Comparison of ENCODE assay signal across 8 mouse cellular contexts in the genomic region with DNA sequence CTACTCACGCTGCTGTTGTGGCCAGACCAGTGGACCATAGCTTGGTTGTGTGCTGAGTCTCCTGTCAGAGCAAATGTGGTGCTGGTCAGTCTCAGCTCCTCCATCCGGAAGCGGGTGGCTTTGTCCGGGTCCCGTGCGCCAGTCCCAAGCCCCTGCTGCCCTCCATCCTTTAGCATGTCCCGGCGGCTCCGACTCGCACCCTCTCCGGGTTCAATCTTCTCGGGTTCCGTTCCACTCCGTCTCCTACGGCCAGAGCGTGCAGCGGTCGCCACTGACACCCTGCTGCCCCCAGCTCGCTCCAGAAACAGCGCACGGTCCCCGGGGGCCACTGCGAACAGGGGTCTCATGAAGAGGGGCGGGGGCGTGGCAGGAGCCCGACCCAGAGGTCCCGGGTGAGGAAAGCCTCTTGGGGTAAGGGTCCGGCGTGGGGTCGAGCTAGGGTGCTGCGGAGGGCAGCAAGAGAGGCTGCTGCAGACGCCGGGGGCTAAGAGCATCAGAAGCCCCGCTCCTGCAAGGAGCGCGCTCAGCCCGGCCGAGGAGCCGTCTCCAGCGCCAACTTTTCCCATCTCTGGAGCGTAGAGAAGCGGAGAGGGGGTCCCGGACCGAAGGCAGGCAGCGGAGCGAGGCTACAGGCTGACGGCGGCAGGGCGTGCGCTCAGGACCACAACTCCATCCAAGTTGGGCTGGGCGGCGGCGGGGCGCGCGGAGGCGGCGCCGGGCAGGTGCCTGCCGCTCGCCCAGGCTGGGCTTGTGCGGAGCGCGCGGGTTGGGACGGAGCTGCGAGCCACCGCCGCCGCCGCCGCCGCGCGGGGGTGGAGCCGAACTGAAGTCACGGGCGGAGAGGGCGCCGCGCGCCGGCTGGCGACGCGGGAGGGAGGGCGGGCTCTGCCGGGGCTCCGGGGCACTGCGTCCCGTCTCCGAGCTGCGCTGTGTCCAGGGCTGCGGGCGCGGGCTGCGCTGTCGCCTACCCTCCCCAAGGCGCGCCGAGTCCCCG. TPM values are rescaled to one million over a fixed set of nuclear protein-coding genes. Genes with fewer than 3 reads are reported as not detected.
A peak's percentile ranks its signal among the peaks of the same experiment; 100 is the strongest.
DNase-seq lines count a peak whose midpoint lies in the region; TF ChIP-seq lines count a peak whose summit lies in the region.

Sorcs1 (minus strand) TSS at position 744 of the 994 bp plus-strand sequence.

- TF ChIP-seq POLR2A in brain, embryonic 14.5 days (IDR thresholded peaks at IDR 0.05; ENCODE audit: borderline replicate concordance, extremely low read depth, insufficient read depth, insufficient read length, poor library complexity, severe bottlenecking), result peak; percentile 54; the same call in 1 of the 2 replicates

- no peak for TF ChIP-seq CTCF in brain, embryonic 14.5 days (IDR thresholded peaks at IDR 0.05; ENCODE audit: borderline replicate concordance, extremely low read depth, insufficient read depth, insufficient read length)
- peak; percentile 49 for TF ChIP-seq CTCF in layer of hippocampus, adult 2 months (conservative IDR thresholded peaks at IDR 0.05)

- H3K4me1 ChIP-seq in forebrain, embryonic 10.5 days, result peaks cover 19% of the 10 kb centered on the region

- intact Hi-C loops in heart, postnatal 36 days (cut with DNase I), result no loop called here

- peaks cover 46% of the 10 kb centered on the region for H3K27me3 ChIP-seq in forebrain, embryonic 10.5 days (ENCODE audit: poor library complexity, severe bottlenecking)

- under 1% methylated on average over 88 of the region's 102 CpGs for WGBS in forebrain, embryonic 10.5 days

- H3K27ac ChIP-seq in forebrain, embryonic 10.5 days, result peak within 1 kb of the TSS; percentile 86
- peak within 1 kb of the TSS; percentile 85 for H3K27ac ChIP-seq in layer of hippocampus, adult 2 months

- peak within 1 kb of the TSS; percentile 73 for H3K4me3 ChIP-seq in forebrain, embryonic 10.5 days
- peak within 1 kb of the TSS; percentile 69 for H3K4me3 ChIP-seq in layer of hippocampus, adult 2 months

- no peaks in the 10 kb centered on the region for H3K9me3 ChIP-seq in forebrain, embryonic 10.5 days

- DNase-seq in ES-CJ7 (ENCODE audit: low read depth, low spot score), result peak; percentile 52
- DNase-seq in brain, embryonic 14.5 days (ENCODE audit: low read depth), result peak; percentile 89
- peak; percentile 66 for DNase-seq in forebrain, embryonic 10.5 days (ENCODE audit: extremely low spot score, low spot score)
- peak; percentile 27 to 28 for DNase-seq in heart, postnatal 36 days
- peak; percentile 32 to 51 for DNase-seq in layer of hippocampus, adult 2 months (ENCODE audit: low spot score in 2 of 2)
- peak; percentile 26 to 46 for DNase-seq in lung, postnatal 4 days
- peak; percentile 75 for DNase-seq in right cerebral cortex, postnatal 25 days
- no peak for DNase-seq in spleen, adult 12 weeks (ENCODE audit: low spot score)

- no peaks in the 10 kb centered on the region for H3K36me3 ChIP-seq in forebrain, embryonic 10.5 days (replicated peaks)

RNA-seq across cellular contexts. Expression of gene Sorcs1, which starts in this region (rescaled TPM):
- polyA plus RNA-seq in brain, embryonic 14.5 days (2012; rRNA removed), result 13.5 and 18.2 TPM in 2 replicates
- polyA plus RNA-seq in forebrain, embryonic 10.5 days (2016; fragmentation: Nextera tagmentation; extraction: Ambion mirVana), result 4.2 and 4.3 TPM in 2 replicates
- under 1 TPM; 0.22 to 0.25 TPM for total RNA-seq in heart, postnatal 36 days (2021)
- 1 to 10 TPM; 9.4 to 9.5 TPM for total RNA-seq in layer of hippocampus, adult 2 months (2021)

Comparison
In these comparisons a context has a peak if more than half of its experiments do, and no peak if none do; other contexts are left out.
1. RNA of gene Sorcs1 (total RNA-seq): 9.4 to 9.5 TPM in layer of hippocampus, adult 2 months; 0.22 to 0.25 TPM in heart, postnatal 36 days; every median in the first group is over 4 times any median in the second.
2. Peak in DNase-seq in heart, postnatal 36 days; RNA of the gene not detected or under 1 TPM.